Mouse (Mus musculus): ENCODE data around the gene Clec2l. TPM values are rescaled to one million over a fixed set of nuclear protein-coding genes. Genes with fewer than 3 reads are reported as not detected.

Clec2l gene
- total RNA-seq, 4 experiments from 2014 or later: 1.0 to 2.2 (median 1.4) TPM

DNA sequence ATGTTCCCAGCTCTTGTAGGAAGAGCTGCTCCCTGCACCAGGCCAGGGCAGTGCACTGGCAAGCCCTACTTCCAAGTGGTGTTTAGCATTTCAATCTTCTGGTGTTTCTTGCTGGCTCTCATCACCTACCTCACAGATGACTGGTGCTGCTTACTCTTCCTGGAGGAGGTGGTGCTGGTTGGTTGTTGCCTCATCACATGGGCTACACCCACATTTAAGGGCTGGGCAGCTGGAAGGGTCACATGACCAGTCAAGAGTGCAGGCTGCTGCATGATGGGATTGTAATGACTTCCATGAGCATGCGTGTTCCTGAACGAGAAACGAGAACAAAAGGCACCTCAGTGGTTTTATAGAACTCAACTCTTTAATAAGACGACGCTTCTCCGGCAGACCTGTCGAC is 55.8 kb downstream of the Clec2l start:
- no peak for DNase-seq (ENCODE audit: low spot score)

DNA sequence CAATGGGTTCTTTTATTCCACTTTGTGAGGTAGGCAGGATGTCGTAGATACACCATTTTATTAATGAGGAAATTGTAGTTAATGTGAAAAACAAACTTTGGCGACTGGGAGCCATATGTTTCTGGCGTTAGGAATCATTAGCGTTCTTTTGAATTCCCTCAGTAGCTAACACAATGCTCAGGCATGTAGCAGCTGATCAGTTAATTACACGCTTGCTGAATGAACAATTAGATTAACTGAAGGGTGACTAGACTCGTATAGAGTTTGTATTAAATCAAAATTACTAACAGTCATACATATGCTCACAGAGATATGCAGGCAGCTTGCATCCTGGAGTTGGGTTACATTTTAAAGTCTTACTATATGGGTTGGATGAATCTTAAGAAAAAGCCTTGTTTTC is 56.4 kb downstream of the Clec2l start:
- DNase-seq (ENCODE audit: low spot score): no peak

DNA sequence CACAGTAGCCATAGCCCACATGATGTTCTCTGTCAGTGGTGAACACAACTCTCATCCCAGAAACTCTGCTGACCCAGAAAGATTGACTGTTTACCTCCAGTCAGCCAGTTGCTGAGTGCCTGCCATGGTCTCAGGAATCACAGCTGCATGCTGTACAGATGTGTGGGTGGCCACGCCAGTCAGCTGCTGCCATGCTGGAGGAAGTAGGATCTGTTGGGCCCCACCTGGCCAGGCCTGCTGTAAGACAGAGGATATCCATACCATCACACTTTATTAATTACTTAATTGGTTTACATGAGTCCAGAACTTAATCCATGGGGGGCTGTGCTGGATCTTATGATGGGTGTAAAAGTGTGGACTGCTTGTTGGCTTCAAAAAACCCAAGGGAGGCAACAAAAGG is 58.5 kb downstream of the Clec2l start:
- DNase-seq (ENCODE audit: low spot score): no peak

DNA sequence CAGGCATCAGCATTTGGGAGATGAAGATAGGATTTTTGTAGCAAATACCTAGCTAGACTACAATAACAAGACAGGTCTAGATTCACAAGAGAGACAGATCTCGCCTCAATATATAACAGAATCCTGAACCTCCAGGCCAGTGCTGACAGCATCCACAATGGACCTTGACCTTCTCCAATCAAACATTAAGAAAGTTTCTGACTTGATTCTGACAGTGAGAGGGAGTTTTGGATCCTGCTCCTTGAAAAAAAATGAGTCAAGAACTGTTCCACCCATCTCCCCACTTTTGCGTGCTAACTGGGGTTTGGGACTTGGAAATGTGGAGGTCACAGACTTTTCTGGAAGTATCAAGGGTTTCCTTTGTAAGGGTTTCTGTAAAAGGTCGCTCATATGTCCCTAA is 62.6 kb downstream of the Clec2l start:
- no peak for DNase-seq (ENCODE audit: low spot score)

Other genes starting within 250 kb of the Clec2l start
- gene Ubn2, start 229.1 kb upstream of the Clec2l start, total RNA-seq (2022): 10 to 100 TPM; 18.4 to 25.2 (median 21.4) TPM
- gene Fmc1, start 129.6 kb upstream of the Clec2l start, total RNA-seq (2022): 100 to 1,000 TPM; 234 to 298 (median 248) TPM
- 100 to 1,000 TPM in 1 of 4 experiments, 10 to 100 TPM in 3; 84.5 to 120 (median 91.4) TPM for gene Luc7l2, start 111.7 kb upstream of the Clec2l start, total RNA-seq (2022)
- gene Klrg2, start 25.8 kb upstream of the Clec2l start, total RNA-seq (2022): under 1 TPM; 0.19 to 0.65 (median 0.46) TPM
- gene Tbxas1, start 212.3 kb downstream of the Clec2l start, total RNA-seq (2022): 1 to 10 TPM in 3 of 4 experiments, under 1 TPM in 1; 0.87 to 3.9 (median 1.6) TPM
- gene Hipk2, start 213.1 kb downstream of the Clec2l start, total RNA-seq (2022): 100 to 1,000 TPM in 3 of 4 experiments, 10 to 100 TPM in 1; 94.2 to 109 (median 105) TPM